Mouse (Mus musculus) erythroblast, embryonic 14.5 days (primary cell): ENCODE results near the gene Ly6c1.
"Not testable (repeated sequence)": the region's sequence is repeated elsewhere in the genome, so short reads cannot be mapped to it uniquely, and the experiment has no call there.

ENCODE experiments used
- GATA1 ChIP-seq: IDR thresholded peaks from 2 replicates; pipeline ENCODE4 v1.6.1; 2012; ENCODE audit warnings: low read length, inconsistent platforms, mixed read lengths
- TAL1 ChIP-seq: IDR thresholded peaks from 3 replicates; pipeline ENCODE4 v1.6.1; 2012; ENCODE audit warnings: low read length, inconsistent platforms, mixed read lengths

DNA sequence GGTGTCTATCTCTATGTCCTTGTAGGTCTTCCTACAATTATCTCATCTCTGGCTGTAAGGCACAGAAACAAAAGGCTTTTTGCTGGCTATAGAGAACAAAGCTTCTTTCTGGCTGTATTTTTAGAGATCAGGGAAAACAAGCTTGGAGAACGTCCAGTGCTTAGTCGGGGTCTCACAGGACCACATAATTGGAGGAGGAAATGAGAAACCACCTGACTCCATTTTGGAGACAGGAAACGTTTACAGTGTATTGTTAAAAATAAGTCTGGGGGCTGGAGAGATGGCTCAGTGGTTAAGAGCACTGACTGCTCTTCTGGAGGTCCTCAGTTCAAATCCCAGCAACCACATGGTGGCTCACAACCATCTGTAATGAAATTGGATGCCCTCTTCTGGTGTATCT is 6.8 kb upstream of the Ly6c1 start:
- not testable (repeated sequence) for TF ChIP-seq TAL1, GATA1
